8 mouse cellular contexts compared by ENCODE assay signal in genomic region chr16:21339460-21340081, GRCm38 (mm10).
A peak's percentile ranks its signal among the peaks of the same experiment; 100 is the strongest.
DNase-seq lines count a peak whose midpoint lies in the region; ATAC-seq and TF ChIP-seq lines count a peak whose summit lies in the region.

No protein-coding gene starts in this region.

- WGBS in intestine, embryonic 16.5 days, result 28% methylated on average over 11 of the region's 11 CpGs
- 12% methylated on average over 10 of the region's 11 CpGs for WGBS in limb, embryonic 14.5 days
- 14% methylated on average over 11 of the region's 11 CpGs for WGBS in neural tube, embryonic 13.5 days

- no peaks in the 10 kb centered on the region for H3K27me3 ChIP-seq in intestine, embryonic 16.5 days (replicated peaks; ENCODE audit: control insufficient read depth, insufficient read depth, low read length)
- H3K27me3 ChIP-seq in limb, embryonic 14.5 days (ENCODE audit: control insufficient read depth, insufficient read depth, low read length), result no peaks in the 10 kb centered on the region
- no peaks in the 10 kb centered on the region for H3K27me3 ChIP-seq in neural tube, embryonic 13.5 days

- no peak for TF ChIP-seq POLR2A in limb, embryonic 14.5 days (IDR thresholded peaks at IDR 0.05; ENCODE audit: borderline replicate concordance, extremely low read depth, insufficient read depth, insufficient read length)

- no peaks in the 10 kb centered on the region for H3K9me3 ChIP-seq in intestine, embryonic 16.5 days (ENCODE audit: control insufficient read depth, low read length)
- H3K9me3 ChIP-seq in limb, embryonic 14.5 days (ENCODE audit: control insufficient read depth, low read length), result no peaks in the 10 kb centered on the region
- no peaks in the 10 kb centered on the region for H3K9me3 ChIP-seq in neural tube, embryonic 13.5 days

- H3K4me1 ChIP-seq in intestine, embryonic 16.5 days (ENCODE audit: control insufficient read depth, insufficient read depth, low read length), result peaks cover 23% of the 10 kb centered on the region
- H3K4me1 ChIP-seq in limb, embryonic 14.5 days (ENCODE audit: control insufficient read depth, insufficient read depth, low read length), result peaks cover 21% of the 10 kb centered on the region
- H3K4me1 ChIP-seq in neural tube, embryonic 13.5 days (replicated peaks), result peaks cover 25% of the 10 kb centered on the region

- peak; percentile 59 to 65 for DNase-seq in adrenal gland, postnatal 36 days
- DNase-seq in embryo, embryonic 10 days (ENCODE audit: low spot score), result peak; percentile 43
- peak; percentile 58 for DNase-seq in gastrocnemius, postnatal 25 days
- DNase-seq in limb, embryonic 14.5 days (ENCODE audit: low spot score), result peak; percentile 59
- DNase-seq in urinary bladder, postnatal 25 days (ENCODE audit: low spot score), result peak; percentile 62
- DNase-seq in B cell, adult 2 months, result no peak

- no peak overlapping the region for H3K4me3 ChIP-seq in intestine, embryonic 16.5 days (ENCODE audit: low read length)
- H3K4me3 ChIP-seq in limb, embryonic 14.5 days (replicated peaks; ENCODE audit: low read length), result no peak overlapping the region
- H3K4me3 ChIP-seq in neural tube, embryonic 13.5 days, result no peak overlapping the region

- H3K9ac ChIP-seq in intestine, embryonic 16.5 days (ENCODE audit: low read depth, low read length), result peak overlapping the region; percentile 46
- peak overlapping the region; percentile 34; the same call in 1 of the 2 replicates for H3K9ac ChIP-seq in limb, embryonic 14.5 days (ENCODE audit: low read depth, low read length, severe bottlenecking)
- peak overlapping the region; percentile 27; the same call in 1 of the 2 replicates for H3K9ac ChIP-seq in neural tube, embryonic 13.5 days

- H3K4me2 ChIP-seq in intestine, embryonic 16.5 days (ENCODE audit: low read depth, low read length), result no peak overlapping the region
- no peak overlapping the region; the same call in 1 of the 2 replicates for H3K4me2 ChIP-seq in limb, embryonic 14.5 days (replicated peaks; ENCODE audit: low read depth, low read length, severe bottlenecking)
- peak overlapping the region; percentile 24; the same call in 1 of the 2 replicates for H3K4me2 ChIP-seq in neural tube, embryonic 13.5 days

- H3K27ac ChIP-seq in intestine, embryonic 16.5 days (ENCODE audit: low read length), result peak overlapping the region; percentile 78
- peak overlapping the region; percentile 92 for H3K27ac ChIP-seq in limb, embryonic 14.5 days (replicated peaks; ENCODE audit: low read depth, low read length)
- H3K27ac ChIP-seq in neural tube, embryonic 13.5 days (replicated peaks), result peak overlapping the region; percentile 93

- no peaks in the 10 kb centered on the region for H3K36me3 ChIP-seq in intestine, embryonic 16.5 days (ENCODE audit: control insufficient read depth, insufficient read depth, low read length)
- H3K36me3 ChIP-seq in limb, embryonic 14.5 days (ENCODE audit: control insufficient read depth, insufficient read depth, low read length), result no peaks in the 10 kb centered on the region
- no peaks in the 10 kb centered on the region for H3K36me3 ChIP-seq in neural tube, embryonic 13.5 days

- ATAC-seq in intestine, embryonic 16.5 days, result peak; percentile 84
- peak; percentile 81 for ATAC-seq in limb, embryonic 14.5 days (ENCODE audit: low FRiP score, low read depth)
- peak; percentile 94 for ATAC-seq in neural tube, embryonic 13.5 days (ENCODE audit: low read depth)

Comparison
In these comparisons a context has a peak if more than half of its experiments do, and no peak if none do; other contexts are left out.
1. DNase-seq: peak in adrenal gland, postnatal 36 days (2 of 2), embryo, embryonic 10 days (single experiment), gastrocnemius, postnatal 25 days (single experiment), limb, embryonic 14.5 days (single experiment) and urinary bladder, postnatal 25 days (single experiment); none in B cell, adult 2 months (0 of 2).
2. Peak in every context shown above with its lines, with median percentiles within 50 percentile points of each other: ATAC-seq, H3K27ac ChIP-seq and H3K9ac ChIP-seq.